Mouse (Mus musculus) granulocyte monocyte progenitor cell, adult 5-6 weeks (primary cell): ENCODE results near the gene Mrpl24. TPM values are rescaled to one million over a fixed set of nuclear protein-coding genes. Genes with fewer than 3 reads are reported as not detected.
"Not testable (repeated sequence)": the region's sequence is repeated elsewhere in the genome, so short reads cannot be mapped to it uniquely, and the experiment has no call there.

Source experiments
- ATAC-seq: replicated peaks from 2 replicates; pipeline ENCODE4 v1.8.0; 2016; ENCODE audit warnings: mild to moderate bottlenecking, moderate TSS enrichment, inconsistent platforms; ENCODE audit not compliant: poor library complexity, severe bottlenecking
- total RNA-seq, 2 experiments: library from RNA; stranded (forward) in 1 of 2; stranded (reverse) in 1 of 2; fragments of 200-712, 200-1000 nt in 1 of 2; fragments of >200 nt in 1 of 2; fragmentation: Nextera tagmentation in 1 of 2; gene quantifications; 2 replicates each; pipeline ENCODE4 v1.2.3; 2014 to 2017

The Mrpl24 gene
- total RNA-seq (2014; fragmentation: Nextera tagmentation) (165 and 169 TPM in 2 replicates), total RNA-seq (2017) (112 and 134 TPM in 2 replicates)

DNA sequence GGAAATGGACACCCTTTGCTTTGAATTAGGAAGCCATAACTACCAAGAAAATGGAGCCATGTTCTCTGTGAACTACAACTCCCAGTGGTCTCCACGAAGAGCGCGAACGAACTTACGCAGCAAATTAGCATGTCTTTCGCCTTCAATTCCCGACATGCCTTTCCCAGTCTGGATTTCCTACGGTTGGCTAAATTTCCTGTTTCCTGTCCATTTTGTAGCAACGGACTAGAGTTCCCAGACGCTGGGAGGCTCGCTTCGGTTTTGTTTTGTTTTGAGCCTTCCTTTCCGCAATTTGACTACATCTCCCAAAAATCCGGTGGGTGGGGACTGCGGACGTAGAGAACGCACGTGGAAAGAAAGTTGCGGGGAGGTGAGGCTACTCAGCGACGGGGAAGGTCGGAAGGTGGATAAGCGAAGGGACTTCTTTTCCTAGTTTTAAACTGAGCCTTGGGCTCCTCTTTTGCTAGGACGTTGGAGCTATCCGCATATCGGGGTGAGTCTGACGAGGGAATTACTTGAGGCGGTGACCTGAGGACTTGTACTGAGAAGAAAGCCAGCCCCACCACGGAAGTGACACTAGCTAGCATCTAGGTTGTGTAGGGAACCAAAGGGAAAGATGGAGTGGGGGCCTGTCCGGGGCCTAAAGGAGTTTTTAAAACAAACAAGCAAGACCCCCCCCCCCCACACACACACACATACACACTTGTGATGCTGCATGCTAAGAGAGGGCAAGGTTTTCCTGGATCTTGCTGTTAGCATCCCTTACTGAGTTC, at the start of gene Mrpl24:
Gene Mrpl24 (plus strand): TSS at position 171 of the 773 bp plus-strand sequence.
- ATAC-seq: peak; percentile 92

- no peak for ATAC-seq
Observed at GRCm38 (mm10) chr3:87877730-87878129, 41.6 kb upstream of the Mrpl24 start.

GRCm38 (mm10) chr3:87884291-87884690, 35.0 kb upstream of the Mrpl24 start:
- no peak for ATAC-seq

DNA sequence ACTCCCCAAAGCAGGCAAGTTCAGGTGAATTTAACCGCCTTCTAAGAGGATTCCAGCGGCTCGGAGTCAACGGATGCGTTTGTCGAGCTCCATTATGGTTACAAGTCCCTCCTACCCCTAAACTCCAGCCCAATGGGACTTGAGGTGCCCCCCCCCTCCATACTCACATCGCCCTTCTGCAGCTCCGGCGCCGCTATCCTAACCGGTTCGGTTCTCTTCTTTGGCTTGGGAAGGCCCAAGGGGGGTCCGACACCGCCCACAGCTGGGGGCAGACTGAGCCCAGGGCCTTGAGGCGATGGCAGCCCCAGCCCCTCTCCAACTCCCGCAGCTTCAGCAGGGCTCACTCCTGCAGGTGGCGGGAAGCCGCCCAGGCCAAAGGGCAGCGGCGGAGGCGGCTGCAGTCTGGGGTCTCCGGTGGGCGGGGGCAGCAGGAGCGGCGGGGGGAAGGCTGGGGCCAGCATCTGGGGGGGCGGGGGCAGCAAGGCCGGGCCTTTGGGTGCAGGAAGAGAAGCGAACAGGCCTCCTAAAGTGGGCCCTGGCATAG, 34.5 kb upstream of the Mrpl24 start:
- ATAC-seq: peak; percentile 30

DNA sequence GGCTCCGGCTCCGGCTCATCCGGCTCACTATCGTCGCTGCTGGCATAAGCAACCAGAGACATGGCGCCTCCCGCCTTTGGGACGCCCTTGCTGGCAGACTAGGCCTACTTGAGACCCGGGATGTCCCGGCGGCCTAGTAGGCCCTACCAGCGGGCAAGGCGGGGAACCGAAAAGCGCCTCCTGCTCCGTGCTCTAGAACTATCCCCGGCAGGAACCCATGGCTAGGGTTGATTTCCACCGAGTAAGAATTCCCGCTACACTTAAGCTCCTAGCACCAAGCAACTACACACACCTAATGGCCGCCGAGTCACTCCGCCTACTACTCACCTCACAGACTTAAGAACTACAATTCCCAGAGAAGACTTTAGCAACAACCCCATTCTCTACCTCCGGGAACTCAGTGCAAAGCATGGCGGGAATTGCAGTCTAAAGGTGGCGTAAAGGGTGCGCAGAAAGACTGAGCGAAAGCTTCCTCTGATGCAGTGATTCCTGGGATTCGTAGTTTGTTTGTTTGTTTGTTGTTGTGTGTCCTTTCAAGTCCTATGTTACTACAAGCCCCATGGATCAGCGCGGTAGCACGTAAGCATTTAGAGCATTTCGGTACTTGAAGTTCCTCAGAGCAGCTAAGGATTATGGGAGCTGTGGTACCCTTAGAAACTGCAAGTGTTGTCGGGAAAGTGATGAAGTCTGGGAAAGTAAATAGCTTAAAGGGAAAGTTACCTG, 33.9 kb upstream of the Mrpl24 start, which contains the start of gene Prcc:
Gene Prcc (minus strand): TSS at position 328 of the 723 bp plus-strand sequence.
- ATAC-seq: peak; percentile 92

GRCm38 (mm10) chr3:87886004-87886365, 33.3 kb upstream of the Mrpl24 start:
- ATAC-seq: peak; percentile 10; the same call in 1 of the 2 replicates

DNA sequence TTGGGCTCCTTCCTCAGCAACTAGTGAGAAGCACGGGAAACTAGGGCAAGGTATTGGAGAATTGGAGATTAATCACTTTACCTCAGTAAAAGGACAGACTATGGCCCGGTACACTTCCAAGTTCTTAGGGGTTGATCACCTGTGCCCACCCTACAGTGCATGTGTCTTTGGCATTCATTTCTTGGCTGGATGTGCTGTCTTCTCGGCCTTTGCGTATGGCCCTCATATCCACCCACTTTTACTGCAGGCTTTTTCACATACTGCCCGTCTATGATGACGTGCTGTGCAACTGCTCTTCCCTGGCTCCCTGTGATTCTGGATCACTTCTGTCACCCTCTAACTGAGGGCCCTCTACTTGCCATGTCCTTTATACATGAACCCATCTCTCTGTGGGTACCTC, 32.9 kb upstream of the Mrpl24 start:
- ATAC-seq: no peak

- ATAC-seq: not testable (repeated sequence)
Observed at GRCm38 (mm10) chr3:87887400-87887799, 31.9 kb upstream of the Mrpl24 start.

DNA sequence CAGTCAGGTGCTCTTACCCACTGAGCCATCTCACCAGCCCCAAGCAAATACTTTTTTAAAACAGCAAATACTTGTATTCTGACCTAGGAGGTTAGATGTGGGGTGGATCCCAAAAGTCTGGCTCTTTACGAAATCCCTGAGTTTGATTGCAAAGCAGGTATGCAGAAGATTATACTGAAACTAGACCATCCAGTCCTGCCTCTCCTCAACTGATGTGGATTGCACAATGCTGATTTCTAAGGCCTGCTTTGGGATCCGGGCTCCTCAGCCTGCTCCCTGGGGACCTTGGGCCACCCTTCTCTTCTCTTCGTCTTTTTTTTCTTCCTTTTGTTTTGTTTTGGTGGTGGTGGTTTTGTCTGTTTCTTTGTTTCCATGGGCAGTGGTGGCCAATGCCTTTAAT, 27.8 kb upstream of the Mrpl24 start:
- no peak for ATAC-seq

GRCm38 (mm10) chr3:87893367-87893905, 25.9 kb upstream of the Mrpl24 start:
- ATAC-seq: no peak

DNA sequence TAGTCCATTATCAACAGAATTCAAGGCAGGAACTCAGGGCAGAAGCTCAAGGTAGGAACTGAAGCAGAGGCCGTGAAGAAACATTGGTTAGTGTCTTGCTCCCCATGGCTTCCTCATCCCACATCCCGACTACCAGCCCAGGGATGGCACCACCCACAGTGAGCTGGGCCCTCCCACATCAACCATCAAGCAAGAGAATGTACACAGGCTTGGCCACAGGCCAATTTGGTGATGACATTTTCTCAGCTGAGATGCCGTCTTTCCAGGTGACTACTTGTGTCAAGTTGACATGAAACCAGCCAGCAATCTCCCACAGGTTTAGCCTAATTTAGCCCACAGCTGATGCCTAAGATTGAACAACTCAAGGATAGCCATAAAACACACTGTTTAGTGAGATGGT, 20.0 kb upstream of the Mrpl24 start:
- ATAC-seq: no peak

GRCm38 (mm10) chr3:87899776-87900175, 19.5 kb upstream of the Mrpl24 start:
- ATAC-seq: no peak

GRCm38 (mm10) chr3:87901036-87901624, 18.2 kb upstream of the Mrpl24 start:
- ATAC-seq: peak; percentile 76

DNA sequence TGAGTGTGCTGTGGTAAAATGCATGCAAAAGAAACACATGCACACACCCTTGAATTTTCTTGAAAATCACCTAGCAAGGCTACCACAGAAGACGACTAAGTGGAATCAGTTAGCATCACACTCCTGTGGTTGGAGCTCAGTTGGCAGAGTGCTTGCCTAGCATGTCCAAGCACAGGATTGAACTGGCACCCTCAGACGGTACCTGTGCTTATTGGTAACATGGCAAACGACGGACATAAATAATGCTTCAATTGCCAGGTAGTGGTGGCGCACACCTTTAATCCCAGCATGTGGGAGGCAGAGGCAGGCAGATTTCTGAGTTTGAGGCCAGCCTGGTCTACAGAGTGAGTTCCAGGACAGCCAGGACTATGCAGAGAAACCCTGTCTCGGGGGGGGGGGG, 17.3 kb upstream of the Mrpl24 start:
- ATAC-seq: not testable (repeated sequence)

GRCm38 (mm10) chr3:87903821-87904220, 15.5 kb upstream of the Mrpl24 start:
- ATAC-seq: no peak

DNA sequence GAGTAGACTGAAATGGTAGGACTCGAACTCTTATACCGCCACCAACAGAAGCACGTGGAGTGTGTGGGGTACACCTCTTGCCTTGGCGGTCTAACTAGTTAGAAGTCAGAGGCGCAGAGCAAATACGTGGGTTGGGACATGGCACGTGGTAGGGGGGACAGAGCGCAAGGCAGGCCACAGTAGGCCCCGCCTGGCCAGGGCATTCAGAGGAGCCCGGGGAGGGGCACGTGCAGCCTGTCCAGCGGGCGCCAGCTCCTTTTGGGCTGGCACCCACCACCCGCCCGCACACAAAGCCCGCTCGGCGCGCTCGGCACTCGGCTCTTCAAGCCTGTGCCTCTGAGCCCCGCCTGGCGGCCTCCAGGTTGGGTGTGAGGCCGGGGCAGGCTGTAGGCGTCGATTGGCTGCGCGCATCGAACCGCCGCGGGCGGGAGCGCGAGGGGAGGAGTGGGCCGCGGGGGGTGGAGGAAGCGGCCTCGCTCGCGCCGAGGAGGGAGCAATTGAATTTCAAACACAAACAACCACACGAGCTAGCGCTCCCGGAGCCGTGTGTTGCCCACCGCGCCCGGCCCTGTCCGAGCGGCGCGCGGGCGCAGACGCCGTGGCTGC, 13.3 kb upstream of the Mrpl24 start, which contains the start of gene Hdgf:
Gene Hdgf (plus strand): TSS at position 442 of the 606 bp plus-strand sequence.
- peak; percentile 78 for ATAC-seq

GRCm38 (mm10) chr3:87906601-87906980, 12.7 kb upstream of the Mrpl24 start:
- 0 out of 2 replicates have a peak, but pooled peaks have one; percentile 4 for ATAC-seq

DNA sequence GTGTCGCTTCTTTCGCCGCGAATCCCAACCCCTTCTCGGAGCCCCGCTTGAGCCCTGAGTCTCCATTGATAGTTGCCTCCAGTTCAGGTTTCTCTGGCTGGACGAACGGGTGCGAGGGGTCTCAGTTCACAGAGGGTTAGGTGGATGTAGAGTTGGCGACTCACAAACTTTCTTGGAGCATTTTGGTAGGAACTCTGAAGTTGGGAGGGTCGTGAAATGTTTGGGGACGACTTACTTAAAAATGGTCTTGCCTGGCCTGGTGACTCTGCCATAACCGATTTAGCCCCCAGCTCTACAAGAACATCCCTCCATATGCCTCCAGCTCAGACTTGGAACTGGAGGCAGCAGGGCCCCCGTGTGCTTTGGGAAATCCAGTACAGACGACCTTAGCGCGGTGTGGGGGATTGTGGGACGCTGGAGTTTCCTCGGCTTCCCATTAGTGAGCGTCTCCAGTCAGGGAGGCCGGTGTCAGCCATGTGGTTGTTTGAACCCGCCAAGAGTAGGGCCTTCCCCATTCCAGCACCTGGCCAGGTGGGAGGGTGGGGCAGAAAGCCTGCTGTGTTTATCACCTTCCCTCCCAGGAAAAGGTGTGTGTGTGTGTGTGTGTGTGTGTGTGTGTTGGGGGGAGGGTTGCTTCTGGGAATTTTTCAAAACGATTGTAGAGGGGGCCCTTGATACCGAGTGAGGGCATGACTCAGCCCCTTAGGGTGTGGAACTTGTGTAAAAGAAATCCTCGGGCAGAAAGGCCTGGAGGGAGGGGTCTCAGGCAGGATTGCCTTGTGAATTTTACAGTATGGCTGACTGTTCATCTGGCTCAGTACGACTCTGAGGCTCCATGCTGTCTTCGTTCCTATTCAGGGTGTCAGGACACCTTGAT, 12.1 kb upstream of the Mrpl24 start:
- no peak for ATAC-seq

GRCm38 (mm10) chr3:87907906-87908305, 11.4 kb upstream of the Mrpl24 start:
- ATAC-seq: no peak
